Mouse (Mus musculus): ENCODE results near the gene Psmd11. TPM values are rescaled to one million over a fixed set of nuclear protein-coding genes. Genes with fewer than 3 reads are reported as not detected.

Psmd11 gene
- total and polyA plus RNA-seq, 3 experiments: 50.1 to 186 (median 109) TPM

- Histone ChIP-seq H3K9me3 (replicated peaks) (no peaks in the 10 kb centered on the region), H3K27me3 (ENCODE audit: insufficient read depth, low read length) (peaks cover 47% of the 10 kb centered on the region), H3K4me1 (ENCODE audit: insufficient read depth, low read depth, low read length) (no peaks in the 10 kb centered on the region; the same call in none of the 2 replicates), H3K36me3 (replicated peaks) (no peaks in the 10 kb centered on the region), H3K4me3 (ENCODE audit: low read depth, low read length) (no peak overlapping the region)
- ATAC-seq (ENCODE audit: extremely low read depth, insufficient number of reproducible peaks, low FRiP score, poor library complexity, severe bottlenecking) (no peak), DNase-seq (ENCODE audit: low spot score) (no peak)
- TF ChIP-seq GATA2 (IDR thresholded peaks at IDR 0.05; ENCODE audit: borderline replicate concordance, low read depth, low read length): no peak
- no peak for TF ChIP-seq GATA1 (IDR thresholded peaks at IDR 0.05; ENCODE audit: borderline replicate concordance, low read length)
- TF ChIP-seq POLR2AphosphoS5 (IDR thresholded peaks at IDR 0.05; ENCODE audit: insufficient replicate concordance, low read depth, low read length): no peak
- TF ChIP-seq CTCF (IDR thresholded peaks at IDR 0.05; ENCODE audit: low read depth, low read length): no peak
- no peak for TF ChIP-seq TAL1 (conservative IDR thresholded peaks at IDR 0.05; ENCODE audit: low read depth, low read length)
Measured at GRCm38 (mm10) chr11:80489882-80490196, 61.4 kb downstream of the Psmd11 start.

DNA sequence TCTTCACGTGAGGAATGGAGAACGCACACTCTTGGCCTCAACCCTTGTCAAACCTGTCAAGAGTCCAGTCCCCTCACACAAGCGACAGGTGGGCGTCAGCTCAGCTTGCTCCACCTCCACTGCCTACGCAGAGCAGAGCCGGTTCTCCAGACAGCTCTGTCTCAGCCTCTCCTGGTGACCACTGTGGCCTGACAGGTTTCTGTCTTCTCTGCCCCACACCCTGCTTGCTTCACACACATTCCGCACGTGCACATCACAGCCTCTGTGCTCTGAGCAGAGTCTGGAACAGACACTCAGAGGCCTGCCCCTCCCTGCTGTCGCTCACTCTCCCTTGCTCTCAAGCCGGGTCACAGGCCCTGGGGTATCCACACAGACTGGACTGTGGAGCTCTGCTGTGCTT lies 62.4 kb downstream of the Psmd11 start:
- ATAC-seq (ENCODE audit: extremely low read depth, insufficient number of reproducible peaks, low FRiP score, poor library complexity, severe bottlenecking): no peak
- no peak for TF ChIP-seq GATA1 (IDR thresholded peaks at IDR 0.05; ENCODE audit: borderline replicate concordance, low read length)
- TF ChIP-seq POLR2AphosphoS5 (IDR thresholded peaks at IDR 0.05; ENCODE audit: insufficient replicate concordance, low read depth, low read length): no peak
- no peak for TF ChIP-seq GATA2 (IDR thresholded peaks at IDR 0.05; ENCODE audit: borderline replicate concordance, low read depth, low read length)
- TF ChIP-seq TAL1 (conservative IDR thresholded peaks at IDR 0.05; ENCODE audit: low read depth, low read length): no peak
- no peak for TF ChIP-seq CTCF (IDR thresholded peaks at IDR 0.05; ENCODE audit: low read depth, low read length)
- Histone ChIP-seq H3K4me3 (ENCODE audit: low read depth, low read length) (no peak overlapping the region), H3K4me1 (ENCODE audit: insufficient read depth, low read depth, low read length) (no peaks in the 10 kb centered on the region; the same call in none of the 2 replicates), H3K27me3 (ENCODE audit: insufficient read depth, low read length) (peaks cover 43% of the 10 kb centered on the region), H3K9me3 (replicated peaks) (no peaks in the 10 kb centered on the region), H3K36me3 (replicated peaks) (no peaks in the 10 kb centered on the region)
- DNase-seq (ENCODE audit: low spot score): no peak

- H3K9me3 ChIP-seq (replicated peaks): no peaks in the 10 kb centered on the region
- no peaks in the 10 kb centered on the region; the same call in 1 of the 2 replicates for H3K4me1 ChIP-seq (ENCODE audit: insufficient read depth, low read depth, low read length)
- no peak for ATAC-seq (ENCODE audit: extremely low read depth, insufficient number of reproducible peaks, low FRiP score, poor library complexity, severe bottlenecking)
- peaks cover 30% of the 10 kb centered on the region; the same call in 1 of the 2 replicates for H3K27me3 ChIP-seq (ENCODE audit: insufficient read depth, low read length)
- no peaks in the 10 kb centered on the region for H3K36me3 ChIP-seq (replicated peaks)
- TF ChIP-seq CTCF (IDR thresholded peaks at IDR 0.05; ENCODE audit: low read depth, low read length) (no peak), POLR2AphosphoS5 (IDR thresholded peaks at IDR 0.05; ENCODE audit: insufficient replicate concordance, low read depth, low read length) (no peak), TAL1 (conservative IDR thresholded peaks at IDR 0.05; ENCODE audit: low read depth, low read length) (no peak), GATA1 (IDR thresholded peaks at IDR 0.05; ENCODE audit: borderline replicate concordance, low read length) (no peak), GATA2 (IDR thresholded peaks at IDR 0.05; ENCODE audit: borderline replicate concordance, low read depth, low read length) (no peak)
- DNase-seq (ENCODE audit: low spot score): no peak
- no peak overlapping the region for H3K4me3 ChIP-seq (ENCODE audit: low read depth, low read length)
Measured at GRCm38 (mm10) chr11:80493186-80493585, 64.8 kb downstream of the Psmd11 start.

DNA sequence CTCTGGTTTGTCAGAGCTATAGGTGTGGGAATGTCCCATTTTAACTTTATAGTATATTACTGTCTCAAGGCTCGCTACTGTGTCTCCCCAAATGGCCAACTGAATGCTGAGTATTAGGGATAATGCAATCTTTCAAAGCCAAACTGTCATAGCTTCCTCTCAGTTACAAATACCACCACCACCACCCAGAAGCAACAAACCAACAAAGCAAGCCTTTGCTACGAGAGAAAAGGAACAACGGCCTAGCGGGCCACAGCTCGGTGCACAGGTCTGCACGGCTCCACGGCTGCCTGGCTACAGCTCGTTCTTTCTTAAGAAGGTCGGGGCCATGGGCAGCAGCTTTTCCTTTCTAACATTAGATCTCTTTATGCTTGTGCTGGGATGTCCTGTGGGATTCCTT lies 66.4 kb downstream of the Psmd11 start:
- H3K4me1 ChIP-seq (ENCODE audit: insufficient read depth, low read depth, low read length): no peaks in the 10 kb centered on the region
- TF ChIP-seq GATA1 (IDR thresholded peaks at IDR 0.05; ENCODE audit: borderline replicate concordance, low read length): no peak
- TF ChIP-seq CTCF (IDR thresholded peaks at IDR 0.05; ENCODE audit: low read depth, low read length): no peak
- TF ChIP-seq GATA2 (IDR thresholded peaks at IDR 0.05; ENCODE audit: borderline replicate concordance, low read depth, low read length): no peak
- TF ChIP-seq POLR2AphosphoS5 (IDR thresholded peaks at IDR 0.05; ENCODE audit: insufficient replicate concordance, low read depth, low read length): no peak
- TF ChIP-seq TAL1 (conservative IDR thresholded peaks at IDR 0.05; ENCODE audit: low read depth, low read length): no peak

GRCm38 (mm10) chr11:80495972-80496371 lies 67.6 kb downstream of the Psmd11 start:
- H3K9me3 ChIP-seq (replicated peaks): no peaks in the 10 kb centered on the region
- H3K4me3 ChIP-seq (ENCODE audit: low read depth, low read length): no peak overlapping the region
- H3K36me3 ChIP-seq (replicated peaks): no peaks in the 10 kb centered on the region
- no peaks in the 10 kb centered on the region for H3K4me1 ChIP-seq (ENCODE audit: insufficient read depth, low read depth, low read length)
- no peak for DNase-seq (ENCODE audit: low spot score)
- TF ChIP-seq GATA2 (IDR thresholded peaks at IDR 0.05; ENCODE audit: borderline replicate concordance, low read depth, low read length) (no peak), GATA1 (IDR thresholded peaks at IDR 0.05; ENCODE audit: borderline replicate concordance, low read length) (no peak), TAL1 (conservative IDR thresholded peaks at IDR 0.05; ENCODE audit: low read depth, low read length) (no peak), CTCF (IDR thresholded peaks at IDR 0.05; ENCODE audit: low read depth, low read length) (no peak)
- ATAC-seq (ENCODE audit: extremely low read depth, insufficient number of reproducible peaks, low FRiP score, poor library complexity, severe bottlenecking): no peak
- H3K27me3 ChIP-seq (ENCODE audit: insufficient read depth, low read length): peaks cover 16% of the 10 kb centered on the region; the same call in 1 of the 2 replicates

More for the DNA sequence above, 66.4 kb downstream of the Psmd11 start:
- Histone ChIP-seq H3K36me3 (replicated peaks) (no peaks in the 10 kb centered on the region), H3K9me3 (replicated peaks) (no peaks in the 10 kb centered on the region), H3K27me3 (ENCODE audit: insufficient read depth, low read length) (peaks cover 22% of the 10 kb centered on the region; the same call in 1 of the 2 replicates), H3K4me3 (ENCODE audit: low read depth, low read length) (no peak overlapping the region)
- ATAC-seq (ENCODE audit: extremely low read depth, insufficient number of reproducible peaks, low FRiP score, poor library complexity, severe bottlenecking) (no peak), DNase-seq (ENCODE audit: low spot score) (no peak)

- H3K4me3 ChIP-seq (ENCODE audit: low read depth, low read length): no peak overlapping the region
- H3K27me3 ChIP-seq (ENCODE audit: insufficient read depth, low read length): 0 out of 2 replicates have a peak, but pooled peaks cover 12% of the 10 kb centered on the region
- no peaks in the 10 kb centered on the region for H3K4me1 ChIP-seq (ENCODE audit: insufficient read depth, low read depth, low read length)
- TF ChIP-seq TAL1 (conservative IDR thresholded peaks at IDR 0.05; ENCODE audit: low read depth, low read length): no peak
- no peak for TF ChIP-seq POLR2AphosphoS5 (IDR thresholded peaks at IDR 0.05; ENCODE audit: insufficient replicate concordance, low read depth, low read length)
- no peak for TF ChIP-seq CTCF (IDR thresholded peaks at IDR 0.05; ENCODE audit: low read depth, low read length)
- TF ChIP-seq GATA2 (IDR thresholded peaks at IDR 0.05; ENCODE audit: borderline replicate concordance, low read depth, low read length): no peak
- no peak for TF ChIP-seq GATA1 (IDR thresholded peaks at IDR 0.05; ENCODE audit: borderline replicate concordance, low read length)
- no peaks in the 10 kb centered on the region for H3K9me3 ChIP-seq (replicated peaks)
- no peaks in the 10 kb centered on the region for H3K36me3 ChIP-seq (replicated peaks)
- no peak for ATAC-seq (ENCODE audit: extremely low read depth, insufficient number of reproducible peaks, low FRiP score, poor library complexity, severe bottlenecking)
- no peak for DNase-seq (ENCODE audit: low spot score)
Measured at GRCm38 (mm10) chr11:80496640-80497039, 68.2 kb downstream of the Psmd11 start.

Measured in G1E (cell line).